Mouse (Mus musculus) kidney, postnatal 36 days (tissue): ENCODE measurements around the gene Dclk1.

Source experiments
- DNase-seq, 2 experiments: peaks; one replicate each; pipeline ENCODE4 v3.0.0; 2021 to 2022; ENCODE audit warnings: mixed read lengths in 2 of 2

Dclk1 gene

GRCm38 (mm10) chr3:55266091-55266490 lies 23.9 kb downstream of the Dclk1 start:
- DNase-seq, result no peak

DNA sequence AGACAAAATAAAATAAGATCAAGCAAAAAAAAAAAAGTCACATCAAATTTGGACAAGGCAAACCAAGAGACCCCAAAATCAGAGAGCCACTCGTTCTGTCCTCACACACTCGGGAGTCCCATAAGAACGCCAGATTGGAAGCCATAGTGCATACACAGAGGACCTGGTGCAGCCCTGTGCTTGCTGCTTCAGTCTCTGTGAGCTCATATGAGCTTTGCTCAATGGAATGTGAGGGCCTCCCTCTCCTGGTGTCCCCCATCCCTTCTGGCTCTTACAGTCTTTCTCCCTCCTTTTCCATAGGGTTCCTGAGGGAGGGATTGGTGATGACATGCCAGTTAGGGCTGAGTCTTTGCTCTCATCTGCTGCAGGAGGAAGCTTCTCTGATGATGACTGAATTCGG lies 27.6 kb downstream of the Dclk1 start:
- DNase-seq, result no peak

GRCm38 (mm10) chr3:55270345-55270744 lies 28.2 kb downstream of the Dclk1 start:
- no peak for DNase-seq

DNA sequence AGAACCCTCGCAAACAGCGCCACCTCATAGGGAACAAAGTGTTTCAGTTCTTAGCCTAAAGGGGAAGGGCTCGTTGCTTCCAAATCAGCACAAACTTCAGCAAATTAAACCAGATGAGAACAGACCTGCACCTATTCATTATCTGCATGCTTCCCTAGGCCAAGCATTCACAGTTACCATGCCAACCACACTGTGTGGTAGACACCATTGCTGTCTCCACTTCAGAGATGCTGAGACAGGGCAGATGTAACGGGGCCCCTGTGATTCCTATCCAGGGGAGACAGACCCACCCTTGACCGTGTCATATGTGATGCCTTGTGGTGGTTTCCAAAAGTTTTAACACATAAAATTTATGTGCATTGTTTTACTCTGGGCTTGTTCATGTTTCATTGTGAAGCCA lies 28.8 kb downstream of the Dclk1 start:
- DNase-seq, result no peak

DNA sequence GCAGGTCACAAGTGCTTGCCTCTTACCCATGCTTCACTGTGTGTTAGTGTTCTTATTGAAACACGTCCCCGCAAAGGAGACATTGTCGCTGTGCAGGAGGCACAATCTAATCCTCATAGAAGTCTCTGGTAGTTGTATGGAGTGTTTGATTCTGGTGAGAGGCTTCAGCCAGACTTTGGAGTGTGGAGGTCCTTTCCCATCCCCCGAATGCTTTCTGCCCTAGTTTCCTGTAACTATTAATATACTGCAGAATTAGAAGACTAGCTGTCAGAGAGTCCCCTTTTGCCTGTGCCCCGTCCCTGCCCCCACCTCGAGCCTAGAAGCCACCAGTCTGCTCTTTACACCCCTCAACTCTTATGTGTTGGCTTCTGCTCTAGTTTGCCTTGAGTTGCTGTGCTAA lies 30.4 kb downstream of the Dclk1 start:
- DNase-seq, result no peak

- DNase-seq, result no peak
Observed at GRCm38 (mm10) chr3:55276446-55276845, 34.3 kb downstream of the Dclk1 start.

DNA sequence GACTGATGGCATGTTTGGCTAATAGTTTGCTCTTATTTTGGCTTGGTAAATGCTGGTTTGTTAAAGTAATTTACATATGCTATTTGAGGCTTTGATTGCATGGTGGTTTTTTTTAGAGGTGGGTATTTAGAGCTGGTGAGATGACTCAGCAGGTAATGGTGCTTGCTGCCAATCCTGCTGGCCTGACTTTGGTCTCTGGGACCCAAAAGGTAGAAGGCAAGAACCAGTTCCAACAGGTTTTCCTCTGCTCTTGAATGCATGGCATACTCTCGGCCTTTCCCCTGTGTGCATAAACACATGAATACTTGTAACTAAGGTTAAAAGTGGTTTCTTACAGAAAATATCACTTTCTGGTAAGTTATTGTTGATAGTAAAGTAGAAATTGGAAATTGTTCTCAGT lies 34.7 kb downstream of the Dclk1 start:
- no peak for DNase-seq

- no peak for DNase-seq
Observed at GRCm38 (mm10) chr3:55277829-55278228, 35.7 kb downstream of the Dclk1 start.

GRCm38 (mm10) chr3:55279923-55280322 lies 37.8 kb downstream of the Dclk1 start:
- no peak for DNase-seq

DNA sequence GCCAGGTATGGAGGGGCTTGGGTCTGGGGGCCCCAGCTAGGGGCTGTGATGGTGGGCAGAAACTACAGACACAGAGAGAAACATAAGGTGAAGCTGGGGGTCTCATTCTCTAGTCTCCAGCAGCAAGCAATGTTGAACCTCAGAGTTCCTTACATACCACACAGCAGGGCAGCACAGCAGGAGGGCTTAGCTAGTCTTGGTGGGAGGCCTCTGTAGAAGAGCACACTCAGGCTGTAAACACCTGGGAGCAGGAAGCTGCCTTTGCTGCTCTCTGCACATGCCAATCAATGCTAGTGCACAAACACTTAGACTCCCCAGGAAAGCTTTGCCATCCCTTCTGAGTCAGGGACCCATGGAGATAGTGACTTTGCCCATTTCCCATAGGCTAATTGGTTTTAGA lies 38.3 kb downstream of the Dclk1 start:
- no peak for DNase-seq

GRCm38 (mm10) chr3:55284215-55284614 lies 42.1 kb downstream of the Dclk1 start:
- DNase-seq, result no peak

- no peak for DNase-seq
Observed at GRCm38 (mm10) chr3:55288726-55289125, 46.6 kb downstream of the Dclk1 start.

DNA sequence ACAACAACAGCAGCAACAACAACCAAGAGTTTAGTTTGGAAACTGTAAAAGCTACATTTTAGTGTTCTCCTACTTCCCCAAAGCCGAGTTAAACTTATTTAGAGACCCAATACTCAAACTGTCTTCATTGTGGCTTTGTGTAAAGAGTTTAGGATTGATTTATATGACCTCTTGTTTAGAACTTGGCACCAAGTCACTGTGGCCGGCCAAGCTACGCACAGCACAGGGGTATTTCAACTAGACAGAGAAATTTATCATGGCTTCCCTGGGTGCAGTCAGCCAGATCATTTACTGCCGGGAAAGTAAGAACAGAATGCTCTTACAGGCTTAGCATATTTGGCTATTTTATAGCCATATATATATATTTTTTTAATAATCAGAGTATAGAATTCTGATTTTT lies 49.8 kb downstream of the Dclk1 start:
- no peak for DNase-seq

- no peak for DNase-seq
Observed at GRCm38 (mm10) chr3:55292783-55293430, 50.7 kb downstream of the Dclk1 start.

DNA sequence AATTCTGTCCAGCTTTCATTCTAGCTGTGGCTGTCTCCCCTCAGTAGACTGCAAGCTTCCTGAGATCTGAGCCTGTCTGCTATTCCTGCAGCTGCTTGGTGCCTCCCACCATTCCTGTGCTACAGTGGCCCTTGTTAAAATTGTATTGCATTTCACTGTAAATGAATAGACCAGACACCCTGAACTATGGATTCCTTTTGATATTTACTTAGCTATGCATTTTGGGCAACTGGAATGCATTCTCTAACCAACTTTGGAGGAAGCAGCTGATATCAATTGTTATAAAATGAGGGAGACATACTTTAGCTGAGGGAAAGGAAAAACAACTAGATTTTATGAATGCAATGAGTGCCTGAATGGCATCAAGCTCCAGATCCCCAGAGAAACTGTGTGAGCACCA lies 63.5 kb downstream of the Dclk1 start:
- no peak for DNase-seq

GRCm38 (mm10) chr3:55307553-55308177 lies 65.5 kb downstream of the Dclk1 start:
- peak in 1 of 2 experiments; percentile 6 for DNase-seq

- no peak for DNase-seq
Observed at GRCm38 (mm10) chr3:55309961-55310360, 67.8 kb downstream of the Dclk1 start.

DNA sequence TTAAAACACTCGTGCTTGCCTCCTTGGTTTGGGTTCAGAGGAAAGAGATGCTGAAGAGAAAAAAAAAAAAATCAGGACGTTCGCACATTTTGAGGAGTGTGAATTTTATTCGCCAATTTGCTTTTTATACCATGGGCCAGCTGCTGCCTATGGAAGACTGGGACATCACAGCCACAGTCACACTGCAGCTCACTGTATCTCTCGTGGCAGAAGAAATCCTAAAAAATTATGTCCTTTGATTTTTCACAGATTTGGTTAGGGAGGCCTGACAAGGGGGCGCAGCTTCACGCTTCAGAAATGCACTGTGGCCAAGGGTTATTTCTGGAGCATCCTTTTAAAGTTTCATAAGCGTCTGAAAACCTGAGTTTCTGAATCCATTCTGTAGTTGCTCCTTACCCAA lies 73.7 kb downstream of the Dclk1 start:
- DNase-seq, result no peak

DNA sequence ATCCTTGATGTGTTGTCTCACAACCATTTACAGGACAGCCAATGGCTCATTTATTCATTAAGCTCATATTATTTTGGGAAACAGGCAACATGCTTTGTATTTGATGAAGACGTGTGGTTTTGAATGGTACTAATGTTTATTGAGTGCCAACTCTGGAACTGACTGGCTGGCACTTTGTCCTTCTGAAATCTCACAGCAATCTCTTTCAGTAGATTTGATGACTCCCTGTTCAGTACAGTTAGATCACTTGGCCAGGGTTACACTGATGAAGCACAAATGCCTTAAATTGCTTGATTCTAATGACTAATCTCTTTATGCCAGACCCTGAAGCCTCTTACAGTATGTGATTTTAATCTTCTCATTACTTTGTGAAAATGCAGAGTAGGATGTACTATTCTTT lies 75.9 kb downstream of the Dclk1 start:
- no peak for DNase-seq

DNA sequence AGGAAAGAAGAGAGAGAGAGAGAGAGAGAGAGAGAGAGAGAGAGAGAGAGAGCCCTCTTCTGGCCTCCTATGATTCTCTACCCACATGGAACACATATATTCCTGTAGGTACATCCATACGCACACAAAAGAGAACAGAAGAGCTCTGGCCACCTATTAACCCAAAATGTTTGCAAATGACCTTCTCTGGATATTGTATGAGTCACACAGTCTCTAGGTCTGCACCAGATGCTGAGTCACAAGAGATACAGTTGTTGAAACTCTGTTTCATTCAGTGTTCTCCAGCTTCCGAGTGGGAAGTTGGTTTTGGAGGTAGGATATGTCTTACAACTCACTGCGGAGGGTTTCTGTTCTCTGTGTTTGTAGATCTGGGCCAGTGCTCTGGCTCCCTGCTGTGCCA lies 78.4 kb downstream of the Dclk1 start:
- DNase-seq, result no peak

- no peak for DNase-seq
Observed at GRCm38 (mm10) chr3:55324029-55324428, 81.9 kb downstream of the Dclk1 start.

DNA sequence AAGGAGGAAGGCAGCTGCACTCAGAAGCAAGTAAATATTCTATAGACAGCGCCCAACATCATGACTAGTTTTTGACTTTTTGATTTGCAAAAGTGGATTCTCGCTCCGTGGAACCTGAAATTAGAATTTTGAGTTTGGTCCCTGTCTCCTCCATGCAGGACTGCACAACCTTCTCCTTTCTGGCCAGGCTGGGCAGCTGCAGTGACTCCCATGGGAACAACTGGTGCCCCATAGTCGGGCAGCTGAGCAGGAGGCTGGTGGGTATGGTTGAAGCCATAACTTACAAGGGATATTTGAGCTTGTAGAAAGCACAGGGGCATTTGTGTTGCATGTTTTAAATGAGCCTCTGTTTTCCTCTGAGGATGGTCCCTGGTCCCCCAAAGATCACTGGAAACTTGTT lies 88.3 kb downstream of the Dclk1 start:
- no peak for DNase-seq

GRCm38 (mm10) chr3:55331694-55332093 lies 89.5 kb downstream of the Dclk1 start:
- no peak for DNase-seq

DNA sequence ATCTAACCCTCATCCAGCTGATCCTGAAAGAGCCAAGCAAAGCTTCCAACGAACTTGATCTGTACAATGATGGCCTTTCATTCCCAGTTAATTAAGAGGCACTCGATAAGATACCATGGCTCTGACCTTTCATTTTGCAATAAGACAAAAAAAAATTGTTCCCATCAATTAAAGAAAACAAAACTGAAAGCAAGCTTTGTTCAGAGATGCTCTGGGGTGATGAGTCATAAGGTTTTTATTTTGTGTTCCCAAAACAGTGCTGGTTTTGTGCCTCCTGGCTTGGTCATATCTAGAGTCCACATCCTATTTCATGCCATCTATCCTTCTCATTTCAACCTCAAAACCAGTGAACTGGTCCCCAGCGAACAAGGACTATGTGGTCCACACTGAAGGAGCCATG lies 91.3 kb downstream of the Dclk1 start:
- no peak for DNase-seq

DNA sequence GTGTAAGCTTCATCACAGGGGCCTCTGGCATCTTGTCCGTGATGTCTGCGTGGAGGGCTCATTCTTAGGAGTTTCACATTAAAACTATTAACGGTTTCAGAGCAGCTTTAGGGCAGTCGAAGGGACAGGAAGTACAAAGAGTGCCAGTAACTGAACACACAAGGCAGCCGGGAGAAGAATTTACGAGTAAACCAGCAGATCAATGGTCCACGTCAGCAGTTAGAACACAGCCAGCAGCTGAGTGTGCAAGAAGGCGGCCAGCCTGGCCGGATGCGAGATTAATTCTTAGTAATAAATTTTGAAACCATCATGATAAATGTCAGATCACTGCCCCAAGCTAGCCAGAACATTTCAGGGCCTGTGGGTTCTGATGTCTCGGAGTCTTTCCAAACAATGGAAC lies 94.7 kb downstream of the Dclk1 start:
- DNase-seq, result peak; percentile 49 to 60
